Mouse (Mus musculus) neural tube, postnatal 0 days (tissue): ENCODE results near the gene Krtap10-10. TPM values are rescaled to one million over a fixed set of nuclear protein-coding genes. Genes with fewer than 3 reads are reported as not detected.

Experiments used
- polyA plus RNA-seq: library from polyadenylated mRNA; unstranded; fragments of >200 nt; fragmentation: Nextera tagmentation; extraction: Ambion mirVana; gene quantifications from 2 replicates; pipeline ENCODE4 v1.2.1, GENCODE M21; 2015

Gene Krtap10-10
- not detected in 2 replicates for polyA plus RNA-seq

GRCm38 (mm10) chr10:77835647-77836046 is at the start of gene Krtap10-10:
Krtap10-10 (plus strand) TSS chr10:77835947.

GRCm38 (mm10) chr10:77787876-77788275 is 47.9 kb upstream of the Krtap10-10 start, which contains the start of gene Gm7137:
Gm7137 (minus strand) TSS chr10:77788200.

GRCm38 (mm10) chr10:77794976-77795375 is 40.8 kb upstream of the Krtap10-10 start, which contains the start of gene Gm9639:
Gm9639 (minus strand) TSS chr10:77795076.

GRCm38 (mm10) chr10:77798921-77799508 is 36.7 kb upstream of the Krtap10-10 start, which contains the start of gene Gm19668:
Gm19668 (minus strand) TSS chr10:77799133.

GRCm38 (mm10) chr10:77811743-77812142 is 24.0 kb upstream of the Krtap10-10 start, which contains the start of gene Gm9507:
Gm9507 (minus strand) TSS chr10:77811843.

GRCm38 (mm10) chr10:77814382-77814781 is 21.4 kb upstream of the Krtap10-10 start, which contains the start of gene Gm2696:
Gm2696 (plus strand) TSS chr10:77814682.

GRCm38 (mm10) chr10:77826951-77827350 is 8.8 kb upstream of the Krtap10-10 start, which contains the start of gene Krtap10-4:
Krtap10-4 (minus strand) TSS chr10:77827095.

GRCm38 (mm10) chr10:77846503-77846902 is 10.8 kb downstream of the Krtap10-10 start, which contains the start of gene Gm36176:
Gm36176 (plus strand) TSS chr10:77846803.

GRCm38 (mm10) chr10:77852559-77852958 is 16.8 kb downstream of the Krtap10-10 start, which contains the start of gene Gm10318:
Gm10318 (plus strand) TSS chr10:77852859.

GRCm38 (mm10) chr10:77861675-77862074 is 25.9 kb downstream of the Krtap10-10 start, which contains the start of gene Gm3285:
Gm3285 (plus strand) TSS chr10:77861975.

Other genes starting within 250 kb of the Krtap10-10 start
- gene Sumo3, start 229.8 kb upstream of the Krtap10-10 start, polyA plus RNA-seq: 276 and 292 TPM in 2 replicates
- 1.7 and 3.1 TPM in 2 replicates for gene Gm49325, start 229.8 kb upstream of the Krtap10-10 start, polyA plus RNA-seq
- gene Ube2g2, start 213.7 kb upstream of the Krtap10-10 start, polyA plus RNA-seq: 53.8 and 60.5 TPM in 2 replicates
- 2.4 and 2.6 TPM in 2 replicates for gene Tspear, start 149.4 kb upstream of the Krtap10-10 start, polyA plus RNA-seq
- not detected in 2 replicates for gene Gm19402, start 145.2 kb upstream of the Krtap10-10 start, polyA plus RNA-seq
- not detected in 2 replicates for gene Gm9508, start 138.7 kb upstream of the Krtap10-10 start, polyA plus RNA-seq
- gene Gm10272, start 129.3 kb upstream of the Krtap10-10 start, polyA plus RNA-seq: not detected in 2 replicates
- gene Gm10024, start 124.5 kb upstream of the Krtap10-10 start, polyA plus RNA-seq: not detected in 2 replicates
- gene Gm10142, start 120.1 kb upstream of the Krtap10-10 start, polyA plus RNA-seq: not detected in 2 replicates
- gene Krtap12-1, start 115.3 kb upstream of the Krtap10-10 start, polyA plus RNA-seq: not detected in 2 replicates
- not detected in 2 replicates for gene Gm10100, start 109.5 kb upstream of the Krtap10-10 start, polyA plus RNA-seq
- not detected in 2 replicates for gene Gm18596, start 93.3 kb upstream of the Krtap10-10 start, polyA plus RNA-seq
- gene Gm9736, start 84.6 kb upstream of the Krtap10-10 start, polyA plus RNA-seq: not detected in 2 replicates
- gene Gm3233, start 76.3 kb upstream of the Krtap10-10 start, polyA plus RNA-seq: not detected in 2 replicates
- gene Gm3238, start 64.6 kb upstream of the Krtap10-10 start, polyA plus RNA-seq: not detected in 2 replicates
- not detected in 2 replicates for gene Gm7138, start 59.0 kb upstream of the Krtap10-10 start, polyA plus RNA-seq
- gene Gm3250, start 53.4 kb upstream of the Krtap10-10 start, polyA plus RNA-seq: not detected in 2 replicates
- gene Gm7137, start 47.7 kb upstream of the Krtap10-10 start, polyA plus RNA-seq: not detected in 2 replicates
- gene Gm9639, start 40.9 kb upstream of the Krtap10-10 start, polyA plus RNA-seq: not detected in 2 replicates
- not detected in 2 replicates for gene Gm19668, start 36.8 kb upstream of the Krtap10-10 start, polyA plus RNA-seq
- gene Gm9507, start 24.1 kb upstream of the Krtap10-10 start, polyA plus RNA-seq: not detected in 2 replicates
- not detected in 2 replicates for gene Gm2696, start 21.3 kb upstream of the Krtap10-10 start, polyA plus RNA-seq
- not detected in 2 replicates for gene Krtap10-4, start 8.9 kb upstream of the Krtap10-10 start, polyA plus RNA-seq
- not detected in 2 replicates for gene Gm36176, start 10.9 kb downstream of the Krtap10-10 start, polyA plus RNA-seq
- gene Gm10318, start 16.9 kb downstream of the Krtap10-10 start, polyA plus RNA-seq: not detected in 2 replicates
- gene Gm3285, start 26.0 kb downstream of the Krtap10-10 start, polyA plus RNA-seq: not detected in 2 replicates
- 22.2 and 26.6 TPM in 2 replicates for gene Lrrc3, start 66.6 kb downstream of the Krtap10-10 start, polyA plus RNA-seq
- 8.9 and 10.4 TPM in 2 replicates for gene Trpm2, start 134.6 kb downstream of the Krtap10-10 start, polyA plus RNA-seq
- 65.9 and 70.1 TPM in 2 replicates for gene 1810043G02Rik, start 142.6 kb downstream of the Krtap10-10 start, polyA plus RNA-seq
- gene Pfkl, start 174.1 kb downstream of the Krtap10-10 start, polyA plus RNA-seq: 82.9 and 88.0 TPM in 2 replicates
- not detected in 2 replicates for gene Dnmt3l, start 206.0 kb downstream of the Krtap10-10 start, polyA plus RNA-seq
- gene Aire, start 207.7 kb downstream of the Krtap10-10 start, polyA plus RNA-seq: 0.19 and 0.40 TPM in 2 replicates
- gene Icosl, start 233.4 kb downstream of the Krtap10-10 start, polyA plus RNA-seq: 1.7 TPM in 2 replicates